Mouse (Mus musculus): ENCODE measurements around the gene Nxf2. TPM values are rescaled to one million over a fixed set of nuclear protein-coding genes. Genes with fewer than 3 reads are reported as not detected.

The Nxf2 gene
- total RNA-seq (2023; ENCODE audit: inconsistent age), result 0.36 TPM in 1 of 4 replicates, not detected in the others

DNA sequence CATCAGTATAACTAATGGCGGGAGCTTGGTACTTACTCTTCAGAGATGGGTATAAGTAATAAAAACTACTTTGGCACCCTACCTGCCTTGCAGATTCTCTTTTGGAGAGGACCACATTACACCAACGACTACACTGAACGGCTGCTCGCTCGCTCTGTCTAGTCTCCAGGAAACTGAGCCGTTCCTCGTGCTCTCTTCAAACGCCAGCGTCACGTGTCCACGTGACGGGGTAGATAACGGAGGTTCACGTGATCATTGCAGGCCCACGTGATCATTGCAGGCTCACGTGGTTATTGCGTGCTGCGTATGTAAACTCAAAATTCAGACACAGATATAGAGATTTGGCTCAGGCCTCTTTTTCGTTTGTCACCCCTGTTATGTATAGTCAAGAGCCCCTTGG, at the start of gene Nxf2:
Nxf2 (minus strand) TSS at position 209 of the 400 bp plus-strand sequence.

DNA sequence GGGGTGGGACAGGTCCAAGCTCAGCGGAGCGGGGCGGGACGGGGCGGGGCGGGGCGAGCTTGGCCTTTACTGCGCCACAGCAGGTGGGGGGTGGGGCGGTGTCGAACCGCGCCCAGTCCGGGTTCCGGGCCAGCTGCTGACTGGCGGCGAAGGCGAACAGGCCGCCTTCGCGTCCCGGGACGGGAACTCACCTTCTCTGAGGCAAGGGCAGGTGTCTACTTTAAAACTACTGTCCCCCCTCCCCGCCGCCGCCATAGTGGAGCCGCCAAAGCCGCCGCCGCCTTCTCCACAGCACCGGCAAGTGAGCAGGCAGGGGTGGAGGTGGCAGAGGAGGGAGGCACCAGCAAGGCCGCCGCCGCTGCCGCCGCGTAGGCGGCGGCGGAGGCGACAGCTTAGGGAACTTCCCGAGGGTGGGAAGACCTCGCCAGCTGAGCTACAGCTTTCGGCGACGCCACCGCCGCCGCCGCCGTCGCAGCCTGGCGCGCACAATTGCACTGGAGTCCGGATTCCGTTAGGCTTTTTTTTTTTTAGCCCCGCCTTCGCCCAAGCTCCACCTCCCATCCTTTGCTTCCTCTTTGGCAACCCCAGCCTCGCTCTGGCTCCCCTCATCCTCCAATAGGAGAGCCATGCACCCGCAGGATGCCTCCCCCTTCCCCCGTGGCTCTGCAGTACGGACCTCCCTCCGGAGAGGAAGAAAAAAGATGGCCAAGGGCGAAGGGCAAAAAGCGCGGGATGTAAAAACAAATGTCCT, 44.3 kb upstream of the Nxf2 start, which contains the start of gene Zmat1:
Zmat1 (minus strand) TSS at position 490 of the 751 bp plus-strand sequence.

Other genes starting within 250 kb of the Nxf2 start
- gene Armcx1, start 246.8 kb downstream of the Nxf2 start, total RNA-seq (2023; ENCODE audit: inconsistent age), result 0.38 to 2.6 TPM (median 0.80 TPM) in 4 replicates
- gene Armcx6, start 213.3 kb downstream of the Nxf2 start, total RNA-seq (2023; ENCODE audit: inconsistent age), result 2.9 to 5.1 TPM (median 4.6 TPM) in 4 replicates
- gene Armcx3, start 208.2 kb downstream of the Nxf2 start, total RNA-seq (2023; ENCODE audit: inconsistent age), result 18.5 to 22.7 TPM (median 21.4 TPM) in 4 replicates
- gene Armcx2, start 155.5 kb downstream of the Nxf2 start, total RNA-seq (2023; ENCODE audit: inconsistent age), result 36.7 to 43.1 TPM (median 37.1 TPM) in 4 replicates
- 9.6 to 12.8 TPM (median 12.2 TPM) in 4 replicates for gene Zmat1, start 44.5 kb upstream of the Nxf2 start, total RNA-seq (2023; ENCODE audit: inconsistent age)
- gene Gm15023, start 212.9 kb upstream of the Nxf2 start, total RNA-seq (2023; ENCODE audit: inconsistent age), result not detected in 4 replicates
- not detected in 4 replicates for gene Tceal6, start 245.9 kb upstream of the Nxf2 start, total RNA-seq (2023; ENCODE audit: inconsistent age)